Mouse (Mus musculus): ENCODE measurements around the gene Olfr764-ps1.
"Not testable (repeated sequence)": the region's sequence is repeated elsewhere in the genome, so short reads cannot be mapped to it uniquely, and the experiment has no call there.

Olfr764-ps1 gene

DNA sequence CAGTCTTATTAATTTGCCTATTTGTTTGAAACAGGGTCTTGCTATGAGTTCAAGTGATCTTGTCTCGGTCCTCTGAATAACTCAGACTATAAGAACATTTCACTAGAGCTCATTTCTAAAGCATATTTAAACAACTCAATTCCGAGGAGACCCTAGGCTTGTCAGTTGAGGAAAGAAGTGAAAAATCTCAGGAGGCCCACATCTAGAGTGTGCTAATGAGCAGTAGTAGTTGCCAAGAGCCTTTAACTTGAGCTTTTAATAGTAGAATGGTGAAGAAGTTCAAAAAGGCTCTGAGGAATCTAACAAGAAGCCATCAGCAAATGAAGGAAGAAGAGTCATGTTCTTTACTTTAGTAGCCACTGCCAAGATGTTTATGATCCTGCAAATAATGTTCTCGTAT is at the start of gene Olfr764-ps1:
Gene Olfr764-ps1 (minus strand): TSS at position 101 of the 400 bp plus-strand sequence.
- DNase-seq: no peak

DNA sequence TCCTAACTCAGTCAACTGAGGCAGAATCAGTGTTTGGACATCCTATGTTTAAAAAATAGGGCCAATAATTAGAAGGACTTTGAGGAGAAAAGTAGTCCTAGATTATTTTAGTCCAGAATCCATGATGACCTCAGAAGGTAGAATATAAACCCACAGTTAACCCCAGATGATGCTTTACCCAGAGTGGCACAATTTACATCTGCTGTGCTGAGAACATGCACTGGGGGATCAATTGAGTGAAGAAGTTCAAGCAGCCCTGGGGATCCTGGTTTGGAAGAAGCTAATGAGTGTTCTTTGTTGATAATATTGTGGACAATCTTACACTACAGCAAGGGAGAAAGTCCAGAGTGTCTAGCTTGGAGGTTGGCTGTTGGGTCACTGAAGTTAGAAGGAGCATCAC is 43.1 kb upstream of the Olfr764-ps1 start, which contains the start of gene Olfr767:
Gene Olfr767 (minus strand): TSS at position 101 of the 400 bp plus-strand sequence.
- DNase-seq: not testable (repeated sequence)

DNA sequence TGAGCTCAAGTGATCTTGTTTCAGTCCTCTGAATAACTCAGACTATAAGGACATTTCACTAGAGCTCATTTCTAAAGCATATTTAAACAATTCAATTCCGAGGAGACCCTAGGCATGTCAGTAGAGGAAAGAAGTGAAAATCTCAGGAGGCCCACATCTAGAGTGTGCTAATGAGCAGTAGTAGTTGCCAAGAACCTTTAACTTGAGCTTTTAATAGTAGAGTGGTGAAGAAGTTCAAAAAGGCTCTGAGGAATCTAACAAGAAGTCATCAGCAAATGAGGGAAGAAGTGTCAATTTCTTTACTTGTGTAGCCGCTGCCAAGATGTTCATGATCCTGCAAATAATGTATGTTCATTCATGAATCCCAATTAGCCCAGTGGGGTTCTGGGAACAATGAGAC is 29.2 kb upstream of the Olfr764-ps1 start, which contains the start of gene Olfr766-ps1:
Gene Olfr766-ps1 (minus strand): TSS at position 101 of the 400 bp plus-strand sequence.
- DNase-seq: no peak

DNA sequence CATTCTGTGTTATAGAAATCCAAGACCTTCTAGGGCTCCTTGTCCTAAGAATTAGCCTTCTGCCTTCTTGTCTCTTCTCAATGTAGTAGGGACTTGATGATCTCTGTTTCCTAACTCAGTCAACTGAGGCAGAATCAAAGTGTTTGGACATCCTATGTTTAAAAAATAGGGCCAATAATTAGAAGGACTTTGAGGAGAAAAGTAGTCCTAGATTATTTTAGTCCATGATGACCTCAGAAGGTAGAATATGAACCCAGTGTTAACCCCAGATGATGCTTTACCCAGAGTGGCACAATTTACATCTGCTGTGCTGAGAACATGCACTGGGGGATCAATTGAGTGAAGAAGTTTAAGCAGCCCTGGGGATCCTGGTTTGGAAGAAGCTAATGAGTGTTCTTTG is 10.2 kb upstream of the Olfr764-ps1 start, which contains the start of gene Olfr765:
Gene Olfr765 (minus strand): TSS at position 101 of the 400 bp plus-strand sequence.
- DNase-seq: not testable (repeated sequence)

DNA sequence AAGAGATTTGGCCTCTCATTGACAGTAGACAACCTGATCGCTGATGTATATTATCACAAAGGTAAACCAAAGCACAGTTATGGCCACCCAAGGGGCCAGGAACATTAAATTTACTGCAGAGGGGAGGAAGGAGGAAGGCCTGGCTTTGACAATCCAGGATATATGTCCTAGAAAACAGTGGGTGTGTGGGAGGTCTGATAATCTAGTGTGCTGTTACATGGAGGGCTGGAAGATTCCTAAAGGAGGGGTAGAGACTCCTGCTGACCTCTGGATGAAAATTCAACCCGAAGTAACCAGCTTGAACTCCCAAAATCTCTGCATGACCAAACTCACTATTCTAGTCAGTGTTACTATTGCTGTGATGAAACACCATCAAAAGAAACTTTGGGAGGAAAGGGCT is 11.4 kb downstream of the Olfr764-ps1 start:
- no peak for DNase-seq

DNA sequence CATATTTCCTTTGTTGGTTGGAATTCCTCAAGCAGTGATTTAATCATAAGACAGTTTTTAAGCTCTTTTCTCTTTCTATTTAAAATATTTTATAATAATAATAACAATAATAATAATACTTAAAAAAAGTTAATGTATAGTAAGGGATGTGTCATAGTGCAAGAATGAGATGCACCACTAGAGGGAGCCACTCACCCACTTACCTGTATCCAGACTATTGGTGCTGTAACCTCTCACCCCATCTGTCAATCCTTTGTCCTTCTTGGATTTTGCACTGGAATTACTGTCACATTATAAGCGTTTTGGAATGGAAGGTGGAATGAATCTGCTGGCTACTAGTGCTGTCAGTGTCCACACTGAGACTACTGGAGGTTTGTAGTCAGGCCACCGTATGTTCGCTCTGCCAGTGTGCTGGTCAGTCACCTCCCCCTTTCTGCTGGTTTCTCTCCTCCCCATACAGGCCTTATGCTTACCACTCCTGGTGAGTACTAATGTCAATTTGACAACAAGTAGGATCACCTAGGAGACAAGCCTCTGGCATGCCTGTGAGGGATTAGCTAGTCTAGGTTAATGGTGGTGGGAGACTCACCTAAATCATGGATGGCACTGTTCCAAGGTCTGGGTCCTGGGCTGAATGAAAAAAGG is 13.6 kb downstream of the Olfr764-ps1 start:
- DNase-seq: peak; percentile 23

DNA sequence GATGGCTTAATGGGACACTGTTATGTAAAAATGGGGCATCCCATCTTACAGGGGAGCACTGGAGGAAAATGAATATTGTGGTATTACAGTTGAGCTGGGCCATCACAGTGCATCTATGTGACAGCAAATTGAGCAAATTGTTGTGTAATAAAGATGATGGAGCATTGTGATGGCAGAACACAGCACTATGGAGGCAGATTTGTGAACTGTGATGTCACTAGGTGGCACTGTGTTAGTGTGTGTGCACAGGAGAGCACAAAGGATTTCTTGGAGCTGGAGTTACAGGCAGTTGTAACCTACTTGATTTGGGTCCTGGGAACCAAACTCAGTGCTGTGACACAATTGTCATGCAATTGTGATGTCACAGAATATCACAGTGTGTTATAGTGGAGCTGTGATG is 16.4 kb downstream of the Olfr764-ps1 start:
- no peak for DNase-seq

DNA sequence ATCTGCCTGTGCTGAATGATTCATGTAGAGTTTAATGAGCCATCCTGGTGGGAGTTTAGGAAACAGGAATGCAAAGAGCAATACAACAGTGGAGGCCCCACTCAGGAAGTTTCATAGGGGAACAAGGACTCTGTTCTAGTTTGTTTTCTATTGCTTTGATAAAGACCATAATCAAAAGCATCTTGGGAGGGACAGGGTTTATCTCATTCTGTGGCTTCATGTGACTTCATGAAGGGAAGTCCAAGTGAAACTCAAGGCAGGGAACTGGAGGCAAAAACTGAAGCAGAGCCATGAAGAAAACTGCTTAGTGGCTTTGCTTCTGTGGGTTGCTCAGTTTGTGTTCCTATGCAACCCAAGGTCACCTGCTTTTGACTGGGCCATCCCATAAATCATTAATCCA is 25.2 kb downstream of the Olfr764-ps1 start:
- DNase-seq: no peak

DNA sequence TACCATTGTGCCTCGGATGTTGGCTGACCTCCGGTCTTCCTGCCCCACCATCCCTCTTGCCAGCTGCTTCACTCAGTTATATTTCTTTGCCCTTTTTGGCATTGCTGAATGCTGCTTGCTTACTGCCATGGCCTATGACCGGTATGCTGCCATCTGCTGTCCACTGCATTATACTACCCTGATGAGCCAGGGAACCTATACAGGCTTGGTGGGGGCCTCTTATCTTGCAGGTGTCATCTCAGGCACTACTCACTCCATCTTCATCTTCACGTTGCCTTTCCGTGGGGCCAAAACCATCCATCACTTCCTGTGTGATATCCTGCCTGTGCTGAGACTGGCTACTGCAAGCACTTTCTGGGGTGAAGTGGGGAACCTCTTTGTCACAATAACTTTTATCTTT is 28.2 kb downstream of the Olfr764-ps1 start:
- DNase-seq: not testable (repeated sequence)

DNA sequence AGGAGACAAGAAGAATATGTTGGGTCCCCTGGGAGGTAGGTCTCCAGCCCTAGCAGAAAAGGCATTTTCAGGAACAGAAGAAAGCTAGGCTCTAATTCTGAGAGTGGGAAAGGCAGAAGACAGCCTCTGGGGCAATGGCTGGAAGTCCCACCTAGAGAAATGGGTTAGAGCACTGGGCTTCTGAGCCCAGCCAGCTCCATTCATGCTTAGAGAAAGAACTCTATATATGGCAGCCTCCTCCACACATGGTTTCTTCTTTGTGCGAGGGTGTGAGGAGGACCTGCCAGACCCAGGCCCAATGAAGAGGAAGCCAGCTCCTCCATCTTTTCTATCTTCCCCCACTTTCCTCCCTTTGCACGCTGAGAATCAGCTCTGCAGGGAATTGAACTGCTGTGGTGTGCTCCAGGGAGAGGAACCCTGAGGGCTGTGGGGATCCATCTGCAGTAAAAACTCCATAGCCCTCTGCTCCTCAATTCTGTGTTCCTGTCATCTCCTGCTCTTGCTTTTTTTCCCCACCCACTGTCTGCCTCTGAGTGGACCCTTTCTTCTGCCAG is 29.3 kb downstream of the Olfr764-ps1 start, which contains the start of gene Olfr763:
Gene Olfr763 (plus strand): TSS at position 504 of the 554 bp plus-strand sequence.
- no peak for DNase-seq

DNA sequence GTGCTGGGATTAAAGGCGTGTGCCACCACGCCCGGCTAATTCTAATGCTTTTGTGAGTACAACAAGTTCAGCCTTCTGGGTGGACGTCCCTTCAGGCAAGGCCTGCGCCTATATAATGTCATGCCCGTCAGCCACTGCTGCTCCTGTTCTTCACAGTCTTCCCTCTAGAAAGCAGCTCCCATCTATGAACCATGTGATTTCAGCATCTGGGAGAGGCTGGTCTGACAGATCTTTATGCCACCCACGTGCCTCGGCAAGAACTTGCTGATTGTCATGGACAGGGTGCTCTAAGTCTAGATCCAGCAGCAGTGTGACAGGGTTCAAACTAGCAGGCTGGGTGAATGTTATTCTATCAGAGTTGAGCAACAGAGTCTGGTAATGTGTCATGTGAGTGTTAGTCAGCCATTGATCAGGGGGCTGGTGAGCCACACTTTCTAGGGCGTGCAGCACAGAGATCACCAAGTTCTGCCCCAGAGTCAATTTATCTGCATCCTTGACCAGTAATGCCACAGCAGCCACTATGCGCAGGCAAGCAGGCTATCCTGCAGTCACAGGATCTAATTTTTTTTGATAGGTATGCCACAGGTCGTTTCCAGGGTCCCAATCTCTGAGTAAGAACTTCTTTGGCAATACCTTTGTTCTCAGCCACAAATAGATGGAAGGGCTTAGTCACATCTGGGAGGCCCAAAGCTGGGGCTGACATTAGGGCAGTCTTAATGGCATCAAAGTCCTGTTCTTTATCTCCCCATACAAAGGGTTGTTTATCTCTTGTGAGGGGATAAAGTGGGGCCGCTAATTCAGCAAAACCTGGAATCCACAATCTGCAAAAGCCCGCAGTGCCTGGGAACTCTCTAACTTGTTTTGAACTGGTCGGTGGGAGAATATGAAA is 35.4 kb downstream of the Olfr764-ps1 start:
- DNase-seq: no peak

DNA sequence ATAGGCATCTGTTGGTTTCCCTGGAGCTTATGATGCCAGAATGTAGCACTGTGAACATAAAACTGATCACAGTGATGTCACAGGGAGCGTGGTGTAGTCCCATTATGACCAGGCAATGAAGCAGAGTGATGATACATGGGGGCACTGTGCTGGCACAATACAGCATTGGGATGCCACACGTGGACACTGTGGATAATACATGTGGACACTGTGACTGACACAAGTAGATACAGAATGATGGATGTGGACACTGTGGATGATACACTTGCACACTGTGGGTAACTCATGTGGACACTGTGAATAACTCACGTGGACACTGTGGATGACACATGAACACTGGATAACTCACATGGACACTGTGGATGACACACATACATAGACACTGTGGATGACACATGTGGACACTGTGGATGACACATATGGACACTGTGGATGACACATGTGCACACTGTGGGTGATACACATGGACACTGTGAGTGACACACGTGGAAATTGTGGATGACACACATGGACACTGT is 43.1 kb downstream of the Olfr764-ps1 start:
- no peak for DNase-seq

DNA sequence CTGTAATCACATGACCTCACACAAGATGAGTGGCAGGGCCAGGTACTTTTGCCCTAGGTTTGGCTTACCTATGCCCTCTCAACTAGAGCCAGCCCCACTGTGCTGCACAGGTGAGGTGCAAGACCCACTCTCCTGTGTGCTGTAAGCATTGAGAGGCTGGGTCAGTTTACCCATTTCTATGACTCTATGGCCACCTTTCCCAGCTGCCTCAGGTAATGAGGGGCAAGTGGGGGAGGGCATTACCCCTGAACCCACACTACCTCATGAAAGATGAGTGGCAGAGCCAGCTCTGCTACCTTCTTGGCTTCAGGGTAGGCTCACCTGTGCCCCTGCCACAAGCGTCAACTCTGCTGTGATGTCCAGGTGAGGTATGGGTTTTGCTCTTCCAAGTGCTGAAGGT is 43.9 kb downstream of the Olfr764-ps1 start:
- no peak for DNase-seq

DNA sequence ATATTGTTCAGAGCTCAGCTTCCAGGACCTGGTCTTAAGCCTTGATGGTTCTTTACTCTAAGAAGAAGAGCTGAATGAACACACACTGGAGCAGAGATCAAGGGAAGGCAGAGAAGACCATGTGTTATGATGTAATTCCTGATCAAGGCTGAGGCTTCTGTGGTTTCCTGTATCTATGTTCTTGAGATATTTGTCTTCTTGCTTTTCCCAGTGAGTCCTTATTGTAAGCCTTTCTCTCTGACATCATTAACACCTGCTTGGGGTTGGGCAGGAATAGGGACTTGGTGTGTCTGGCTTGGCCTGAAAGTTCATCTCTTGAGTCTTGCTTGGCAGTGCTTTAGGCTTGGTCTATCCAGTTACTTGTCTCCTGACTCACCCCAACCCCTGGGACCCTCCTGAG is 48.7 kb downstream of the Olfr764-ps1 start:
- DNase-seq: no peak

DNA sequence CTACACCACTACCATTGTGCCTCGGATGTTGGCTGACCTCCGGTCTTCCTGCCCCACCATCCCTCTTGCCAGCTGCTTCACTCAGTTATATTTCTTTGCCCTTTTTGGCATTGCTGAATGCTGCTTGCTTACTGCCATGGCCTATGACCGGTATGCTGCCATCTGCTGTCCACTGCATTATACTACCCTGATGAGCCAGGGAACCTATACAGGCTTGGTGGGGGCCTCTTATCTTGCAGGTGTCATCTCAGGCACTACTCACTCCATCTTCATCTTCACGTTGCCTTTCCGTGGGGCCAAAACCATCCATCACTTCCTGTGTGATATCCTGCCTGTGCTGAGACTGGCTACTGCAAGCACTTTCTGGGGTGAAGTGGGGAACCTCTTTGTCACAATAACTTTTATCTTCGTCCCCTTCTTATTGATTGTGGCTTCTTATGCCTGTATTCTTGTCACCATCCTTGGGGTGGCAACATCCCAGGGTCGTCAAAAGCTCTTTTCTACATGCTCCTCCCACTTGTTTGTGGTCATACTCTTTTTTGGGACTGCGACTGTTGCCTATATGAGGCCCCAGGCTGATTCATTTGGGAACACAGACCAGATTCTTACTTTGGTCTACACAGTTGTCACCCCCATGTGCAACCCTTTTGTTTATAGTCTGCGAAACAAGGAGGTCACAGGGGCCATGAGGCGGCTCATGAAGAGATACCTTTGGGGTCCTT is 49.4 kb downstream of the Olfr764-ps1 start:
- not testable (repeated sequence) for DNase-seq

DNA sequence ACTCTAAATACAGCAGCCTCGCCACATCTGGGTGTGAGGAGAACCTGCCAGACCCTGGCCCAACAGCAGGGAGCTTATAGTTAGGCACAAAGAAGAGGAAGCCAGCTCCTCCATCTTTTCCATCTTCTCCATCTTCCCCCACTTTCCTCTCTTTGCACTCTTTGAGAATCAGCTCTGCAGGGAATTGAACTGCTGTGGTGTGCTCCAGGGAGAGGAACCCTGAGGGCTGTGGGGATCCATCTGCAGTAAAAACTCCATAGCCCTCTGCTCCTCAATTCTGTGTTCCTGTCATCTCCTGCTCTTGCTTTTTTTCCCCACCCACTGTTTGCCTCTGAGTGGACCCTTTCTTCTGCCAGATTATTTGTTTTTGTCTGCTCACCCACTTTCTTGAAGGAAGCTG is 50.6 kb downstream of the Olfr764-ps1 start, which contains the start of gene Olfr9:
Gene Olfr9 (plus strand): TSS at position 301 of the 400 bp plus-strand sequence.
- DNase-seq: not testable (repeated sequence)

Data from kidney, postnatal 14 days (tissue).